Mouse (Mus musculus) spleen, embryonic (tissue): Measurements from ENCODE around the gene Col5a1.

Source experiments
- CTCF ChIA-PET: fragments of 350-600 bp; sonication (Branson Sonifier 250); formaldehyde crosslinking; loops from one replicate; lab custom pipeline; 2022; lab: Charles Lee

Col5a1 gene

DNA sequence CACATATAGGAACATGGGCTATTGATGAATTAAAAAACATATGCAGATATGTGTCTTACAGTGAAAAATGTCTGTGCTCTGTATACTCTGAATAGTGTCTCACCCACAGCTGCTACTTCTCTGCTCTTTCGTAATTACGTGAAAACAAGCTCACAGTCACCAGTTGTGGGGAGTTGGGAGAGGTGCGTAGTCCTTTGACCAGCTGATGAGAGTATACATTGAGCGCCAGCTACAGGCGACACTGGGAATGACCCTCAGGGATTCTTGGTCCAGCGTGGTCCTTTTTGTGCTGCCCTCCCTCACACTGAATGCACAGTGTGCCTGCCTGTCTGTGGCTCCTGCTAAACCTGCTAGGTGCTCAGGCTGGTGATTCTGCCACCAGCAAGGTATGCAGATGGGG, 82.9 kb downstream of the Col5a1 start:
- CTCF ChIA-PET = no interaction called here

DNA sequence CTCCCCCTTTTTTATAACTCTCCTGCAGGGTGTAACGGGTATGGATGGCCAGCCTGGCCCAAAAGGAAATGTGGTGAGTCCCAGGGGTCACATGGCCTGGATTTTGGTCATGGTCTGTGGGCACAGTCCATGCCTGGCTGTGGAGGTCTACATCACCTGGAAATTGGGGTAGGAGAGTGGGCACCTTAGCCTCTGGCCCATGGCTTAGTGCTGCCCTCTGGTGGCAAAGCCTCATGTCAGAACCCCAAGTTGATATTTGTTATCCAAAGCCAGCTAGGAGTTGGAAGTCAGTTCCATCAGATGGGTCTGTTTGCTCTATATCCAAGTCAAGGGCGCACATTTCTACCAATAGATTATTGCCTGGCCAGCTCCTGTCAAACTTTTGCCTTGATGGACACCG, 87.6 kb downstream of the Col5a1 start:
- CTCF ChIA-PET = no interaction called here

DNA sequence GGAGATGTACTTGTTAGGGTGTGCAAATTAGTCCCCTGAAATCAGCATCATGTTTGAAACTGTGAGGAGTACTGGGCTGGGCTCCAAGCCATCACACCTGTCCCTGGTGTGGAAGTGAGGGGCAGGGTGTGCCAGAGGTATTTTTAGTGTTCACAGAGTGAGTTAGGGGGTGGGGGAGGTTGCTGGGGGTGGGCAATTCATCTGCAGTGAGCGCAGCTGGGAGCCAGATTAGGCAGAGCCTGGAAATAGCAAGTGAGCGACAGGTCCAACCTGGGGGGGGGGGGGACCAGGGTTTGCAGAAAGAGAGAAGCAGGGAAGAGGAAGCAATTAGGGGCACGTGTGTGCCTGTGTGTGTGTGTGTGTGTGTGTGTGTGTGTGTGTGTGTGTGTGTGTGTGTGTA, 89.6 kb downstream of the Col5a1 start:
- CTCF ChIA-PET = no interaction called here

DNA sequence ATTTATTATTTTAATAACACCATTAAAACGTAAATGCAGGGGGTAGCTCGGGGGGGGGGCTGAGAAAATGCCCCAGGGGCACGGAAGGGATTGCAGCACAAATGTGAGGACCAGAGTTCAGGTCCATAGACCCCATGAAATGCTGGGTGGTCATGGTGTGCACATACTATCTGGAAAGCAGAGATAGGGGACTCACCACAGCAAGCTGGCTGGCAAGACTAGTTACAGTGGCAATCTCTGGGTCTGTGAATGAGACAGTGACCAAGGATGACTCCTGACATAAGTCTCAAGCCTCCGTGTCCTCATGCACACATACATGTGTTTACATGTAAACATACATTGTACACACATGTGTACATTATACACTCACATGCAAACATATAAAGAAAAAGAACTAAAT, 90.3 kb downstream of the Col5a1 start:
- CTCF ChIA-PET = no interaction called here

DNA sequence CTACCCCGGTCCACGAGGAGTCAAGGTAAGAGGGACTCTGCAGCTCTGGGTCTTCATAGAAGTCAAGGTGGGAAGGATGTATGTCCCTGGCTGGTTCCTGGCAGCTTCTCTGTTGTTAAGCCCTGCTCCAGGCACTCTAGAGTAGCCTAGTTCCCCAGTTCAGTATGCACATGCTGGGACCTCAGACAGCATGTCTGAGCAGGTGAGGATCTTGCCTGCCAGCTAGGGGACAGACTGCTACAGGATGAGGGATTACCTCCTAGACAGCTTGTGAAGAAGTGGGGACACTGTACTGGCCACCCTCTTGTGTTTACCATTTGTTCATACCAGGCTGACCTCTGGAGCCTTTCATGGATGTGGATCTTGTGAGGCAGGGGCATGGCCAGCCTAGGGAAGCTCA, 94.8 kb downstream of the Col5a1 start:
- CTCF ChIA-PET = no interaction called here

DNA sequence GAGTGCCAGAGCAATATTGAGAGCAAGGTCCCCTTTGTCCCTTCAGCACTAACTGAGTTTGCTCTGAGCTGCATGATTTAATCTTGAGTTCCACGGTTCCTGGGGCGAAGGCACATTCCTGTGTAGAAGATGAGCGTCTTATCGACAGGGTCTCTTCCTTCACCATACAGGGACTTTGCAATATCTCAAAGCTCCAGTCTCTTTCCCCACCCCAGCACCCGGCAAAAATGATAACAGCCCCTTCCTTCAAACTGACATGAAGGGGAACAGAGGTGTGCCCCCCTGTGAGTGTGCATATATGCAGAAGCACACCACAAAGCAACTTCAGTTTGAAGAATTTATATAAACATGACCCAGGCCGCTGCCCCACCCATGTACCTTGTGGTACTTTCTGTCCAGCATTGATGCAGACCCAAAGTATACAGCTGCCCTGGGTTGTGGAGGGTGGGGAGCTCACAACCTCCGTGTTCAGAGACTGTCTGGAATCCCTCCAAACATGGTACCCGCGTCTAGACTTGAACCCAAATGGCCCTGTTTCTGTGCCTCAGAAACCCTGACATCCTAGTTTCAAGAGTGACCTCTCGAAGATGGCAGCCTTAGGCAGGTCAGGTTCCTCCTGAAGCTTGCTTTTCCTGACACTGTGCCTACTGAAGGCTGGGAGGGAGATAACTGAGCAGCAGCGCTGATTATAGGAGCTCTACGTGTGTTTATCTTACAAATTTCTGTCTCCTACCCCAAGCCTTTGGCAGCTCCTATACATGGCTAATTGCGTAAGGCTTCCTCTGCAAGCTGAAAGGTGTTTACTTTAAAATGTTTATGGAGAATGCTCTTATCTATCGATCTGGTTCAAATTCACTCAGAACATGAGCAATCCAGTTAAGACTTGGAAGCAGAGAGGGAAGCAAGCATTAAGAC, 95.7 kb downstream of the Col5a1 start:
- CTCF ChIA-PET = no interaction called here

DNA sequence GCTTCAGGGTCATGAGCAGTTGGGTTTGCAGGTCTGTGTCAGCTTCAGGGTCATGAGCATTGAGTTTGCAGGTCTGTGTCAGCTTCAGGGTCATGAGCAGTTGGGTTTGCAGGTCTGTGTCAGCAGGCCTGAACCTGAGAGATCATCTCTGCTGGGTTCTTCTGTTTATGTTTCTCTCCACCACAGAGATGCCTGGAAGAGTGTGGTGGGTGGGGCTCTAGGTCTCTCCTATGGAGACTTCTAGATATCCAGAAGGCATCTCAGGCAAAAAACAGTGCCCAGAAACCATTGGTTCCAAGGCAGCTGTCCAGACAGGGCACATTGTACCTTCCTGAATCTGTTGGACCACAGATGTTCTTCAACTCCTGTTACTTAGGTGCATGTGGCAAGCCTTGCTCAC, 96.9 kb downstream of the Col5a1 start:
- CTCF ChIA-PET = no interaction called here

DNA sequence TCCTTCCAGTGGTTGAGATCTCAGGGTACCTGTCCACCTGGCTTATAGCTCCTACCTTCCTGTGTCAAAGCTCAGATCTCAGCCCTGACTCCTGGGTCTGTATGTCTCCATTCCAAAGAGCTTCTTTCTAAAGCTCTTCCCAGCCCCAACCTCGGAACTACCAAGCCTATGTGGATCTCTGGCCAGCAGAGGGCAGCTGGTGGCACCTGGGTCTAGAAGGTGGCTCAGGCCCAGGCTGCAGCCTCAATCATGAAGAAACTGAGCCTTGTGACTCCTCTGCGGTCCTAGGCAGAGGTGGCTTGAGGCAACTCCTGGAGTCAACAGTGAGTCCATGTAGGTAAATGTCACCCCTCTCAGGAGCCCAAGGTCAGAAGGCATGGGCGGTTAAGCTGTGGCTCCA, 97.7 kb downstream of the Col5a1 start:
- CTCF ChIA-PET = no interaction called here

DNA sequence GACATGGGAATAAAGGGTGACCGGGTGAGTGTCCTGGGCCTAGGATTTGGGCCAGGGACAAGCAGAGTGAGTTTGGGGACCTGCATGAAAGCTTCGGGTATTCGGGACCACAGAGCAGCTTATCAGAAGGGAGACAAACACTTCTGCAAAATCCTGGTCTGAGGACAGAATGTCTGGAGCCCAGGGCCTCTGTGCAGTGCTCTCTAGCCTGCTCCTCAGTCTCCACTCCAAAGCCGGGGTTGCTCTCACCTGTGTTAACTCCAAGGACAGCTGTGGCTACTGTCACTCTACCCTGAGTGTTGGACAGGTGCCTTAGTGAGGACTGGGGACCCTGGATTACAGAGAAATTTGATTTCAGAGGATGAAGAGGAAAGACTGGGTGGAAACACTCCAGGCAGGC, 100.5 kb downstream of the Col5a1 start:
- CTCF ChIA-PET = no interaction called here

DNA sequence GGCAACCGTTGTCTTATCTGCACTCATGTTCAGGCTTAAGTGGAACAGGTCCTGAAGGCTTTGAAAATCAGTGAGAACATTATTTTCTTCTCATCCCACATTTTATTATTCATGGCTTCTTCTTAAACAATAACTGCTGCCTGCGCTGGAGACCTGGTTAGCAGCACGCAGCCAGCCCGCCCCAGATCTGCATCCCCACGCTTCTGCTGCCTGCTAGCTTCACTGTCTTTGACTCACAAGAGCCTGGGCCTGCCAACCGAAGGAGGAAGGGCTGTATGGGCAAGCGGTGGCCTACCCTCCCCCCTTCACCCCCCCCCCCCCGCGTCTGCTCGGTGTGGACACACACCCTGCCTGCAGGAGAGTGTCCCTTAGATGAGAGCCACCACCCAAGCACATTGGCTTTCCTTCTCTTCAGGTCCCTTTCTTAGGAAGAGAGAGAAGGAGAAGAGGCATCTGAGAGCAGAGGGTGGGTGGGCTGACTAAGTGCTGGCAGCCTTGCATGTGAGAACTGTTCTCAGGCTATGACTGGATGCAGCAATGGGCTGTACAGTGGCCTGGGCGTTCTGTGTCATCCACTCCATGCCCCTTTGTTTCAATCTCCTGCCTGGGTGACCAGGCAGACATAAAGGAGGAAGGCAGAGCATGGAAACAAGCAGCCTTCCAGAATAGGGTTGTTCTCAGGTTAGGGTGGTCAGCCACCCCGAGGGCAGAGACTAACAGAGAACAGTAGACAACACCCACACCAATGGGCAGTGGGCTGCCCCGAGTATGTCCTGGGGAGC, 104.4 kb downstream of the Col5a1 start:
- CTCF ChIA-PET = no interaction called here

DNA sequence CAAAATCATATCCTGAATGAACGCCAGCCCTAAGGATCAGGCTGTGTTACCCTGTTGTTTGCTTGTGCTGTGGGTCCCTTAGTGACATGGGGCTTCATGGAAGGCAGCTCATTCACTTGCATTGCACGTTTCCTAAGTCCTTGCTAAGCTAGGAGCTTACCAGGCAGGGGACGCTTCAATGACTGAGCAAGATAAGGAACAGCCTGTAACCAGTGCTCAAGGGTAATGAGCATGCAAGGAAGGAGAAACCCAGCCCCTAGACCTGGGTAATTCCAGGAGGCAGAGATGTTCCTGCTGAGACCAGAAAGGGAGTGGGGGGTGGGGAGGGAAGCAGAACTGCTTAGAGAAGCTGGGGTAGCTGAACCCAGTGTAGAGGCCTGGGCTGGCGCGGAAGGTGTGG, 107.2 kb downstream of the Col5a1 start:
- CTCF ChIA-PET = no interaction called here

DNA sequence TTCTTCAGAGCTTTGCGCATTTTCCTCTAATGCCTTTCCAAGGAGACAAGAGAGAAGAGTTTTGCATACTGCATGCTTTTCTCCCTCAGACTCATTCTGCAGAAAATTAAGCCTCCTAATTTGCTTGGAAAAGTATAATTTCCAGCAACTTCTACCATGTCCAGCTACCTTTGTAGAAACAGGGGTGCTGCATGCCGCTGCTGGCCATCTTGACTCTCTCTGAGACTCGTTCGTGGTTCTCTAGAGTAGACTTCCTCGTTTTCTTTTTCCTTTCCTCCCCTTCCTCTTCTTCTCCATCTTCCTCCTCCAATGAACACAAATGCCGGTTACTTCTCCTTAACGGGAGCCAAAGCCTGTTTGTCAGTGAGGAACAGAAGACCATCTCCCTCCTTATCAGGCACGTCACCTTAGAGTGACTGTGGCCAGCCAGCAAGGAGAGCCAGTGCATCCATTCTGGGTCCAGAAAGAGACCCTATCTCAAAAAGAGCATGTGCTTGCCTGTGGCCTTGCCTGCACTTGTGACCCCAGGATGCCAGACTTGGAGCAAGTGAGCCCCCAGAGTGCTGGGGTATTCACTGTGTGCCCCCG, 113.9 kb downstream of the Col5a1 start:
- CTCF ChIA-PET = no interaction called here

DNA sequence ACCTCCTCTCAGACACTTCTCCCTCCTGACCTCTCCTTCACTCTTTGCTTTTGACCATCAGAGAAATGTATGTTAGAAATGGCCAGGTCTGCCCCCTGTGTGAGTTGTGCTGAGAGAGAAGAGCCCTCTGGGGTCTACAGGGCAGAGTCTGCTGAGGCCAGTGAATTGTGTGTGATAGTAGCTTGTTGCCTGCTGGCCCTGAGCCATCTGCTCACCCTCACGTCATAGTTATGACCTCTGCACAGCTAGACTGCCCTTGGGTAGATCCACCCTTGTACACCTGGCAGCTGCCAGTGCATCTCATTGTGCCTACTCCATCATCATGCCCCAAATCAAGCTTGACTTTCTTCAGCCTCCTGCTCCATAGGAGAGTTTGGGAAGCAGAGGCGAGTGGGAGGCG, 114.4 kb downstream of the Col5a1 start:
- CTCF ChIA-PET = no interaction called here

DNA sequence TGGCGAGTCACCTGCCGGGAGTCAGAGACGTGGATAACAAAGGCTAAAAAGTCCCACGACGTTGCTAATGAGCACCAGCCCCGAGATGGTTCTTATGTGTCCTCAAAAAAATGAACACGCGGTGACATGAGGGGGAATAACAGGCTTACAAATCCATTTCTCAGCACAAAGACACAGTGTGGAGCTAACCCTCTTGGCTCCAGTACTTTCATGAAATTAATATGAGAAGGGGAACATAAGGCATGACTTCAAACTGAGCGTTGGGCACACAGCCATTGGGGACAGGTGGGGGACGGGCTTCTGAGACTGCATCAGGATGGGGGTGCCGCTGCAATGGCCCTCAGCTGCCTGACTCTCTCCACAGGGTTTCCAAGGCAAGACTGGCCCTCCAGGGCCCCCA, 115.0 kb downstream of the Col5a1 start:
- CTCF ChIA-PET = no interaction called here

DNA sequence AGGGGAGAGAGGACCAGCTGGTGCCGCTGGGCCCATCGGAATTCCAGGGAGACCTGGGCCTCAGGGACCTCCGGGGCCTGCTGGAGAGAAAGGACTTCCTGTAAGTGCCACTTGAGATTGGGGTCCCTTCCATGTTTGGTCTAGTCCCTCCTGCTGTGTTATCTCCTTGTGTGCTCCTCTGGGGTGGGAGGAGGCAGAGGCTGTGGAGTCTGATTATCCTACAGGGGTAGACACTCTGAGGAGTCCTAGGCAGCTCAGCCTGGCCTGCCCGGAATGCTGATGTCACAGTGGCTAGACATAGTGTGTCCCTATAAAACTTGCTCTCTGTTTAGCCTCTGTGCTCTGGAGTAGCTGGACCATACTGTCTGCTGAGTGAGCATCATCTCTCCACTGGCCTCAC, 119.0 kb downstream of the Col5a1 start:
- CTCF ChIA-PET = interaction anchor here (0.6 kb wide), 1 partner anchor 250 kb away, joined by 3 read pairs; no protein-coding TSS in a partner anchor

DNA sequence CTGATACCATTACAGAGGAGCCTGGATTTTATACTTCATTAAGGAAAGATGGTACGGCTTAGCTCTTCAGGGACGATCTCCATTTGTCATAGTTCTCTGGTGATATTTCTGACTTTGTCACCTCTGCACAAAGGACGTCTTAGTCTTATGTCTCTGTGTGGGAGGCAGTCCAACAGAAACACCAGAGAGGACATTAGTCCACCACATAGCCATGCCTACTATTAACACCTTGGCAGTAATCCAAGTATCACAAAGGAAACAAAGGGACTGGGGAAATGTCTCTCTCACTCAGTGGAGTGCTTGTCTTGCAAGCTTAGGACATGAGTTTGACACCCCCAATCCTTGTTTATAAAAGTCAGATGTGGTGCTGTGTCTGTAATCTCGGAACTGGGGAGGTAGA, 122.0 kb downstream of the Col5a1 start:
- CTCF ChIA-PET = no interaction called here

DNA sequence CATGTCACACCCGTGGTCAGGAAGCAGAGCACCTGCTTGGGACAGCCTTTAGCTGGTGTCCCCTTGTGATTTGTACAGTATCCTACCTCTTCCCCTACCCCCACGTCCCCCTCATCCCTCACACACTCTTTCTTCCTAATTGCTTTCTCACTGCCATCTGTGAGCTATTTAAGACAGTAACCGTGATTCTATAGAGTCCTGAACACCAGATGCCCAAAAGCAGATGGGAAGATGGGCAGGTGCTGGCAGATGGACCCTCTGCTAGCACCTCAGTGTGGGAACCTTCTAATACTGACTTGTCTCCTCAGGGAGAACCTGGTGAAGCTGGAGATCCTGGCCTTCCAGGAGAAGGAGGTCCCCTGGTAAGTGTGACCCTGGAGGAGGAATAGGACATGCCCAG, 126.1 kb downstream of the Col5a1 start:
- CTCF ChIA-PET = no interaction called here

DNA sequence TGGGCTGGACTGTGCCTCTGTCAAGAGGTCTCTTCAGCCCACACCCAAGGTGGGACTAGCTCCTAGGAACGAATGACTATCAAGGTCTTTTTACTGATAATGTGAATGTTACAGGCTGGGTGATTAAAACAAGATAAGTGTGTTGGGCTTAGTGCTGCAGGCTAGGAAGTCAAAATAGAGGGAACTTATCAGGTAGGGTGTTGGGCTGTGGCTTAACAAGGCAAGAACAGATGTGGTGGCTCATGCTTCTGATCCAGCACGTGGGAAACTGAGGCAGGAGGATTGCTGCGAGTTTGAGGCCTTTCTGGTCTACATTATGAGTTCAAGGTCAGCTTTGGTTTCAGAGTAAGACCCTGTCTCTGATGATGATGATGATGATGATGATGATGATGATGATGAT, 128.6 kb downstream of the Col5a1 start:
- CTCF ChIA-PET = no interaction called here

DNA sequence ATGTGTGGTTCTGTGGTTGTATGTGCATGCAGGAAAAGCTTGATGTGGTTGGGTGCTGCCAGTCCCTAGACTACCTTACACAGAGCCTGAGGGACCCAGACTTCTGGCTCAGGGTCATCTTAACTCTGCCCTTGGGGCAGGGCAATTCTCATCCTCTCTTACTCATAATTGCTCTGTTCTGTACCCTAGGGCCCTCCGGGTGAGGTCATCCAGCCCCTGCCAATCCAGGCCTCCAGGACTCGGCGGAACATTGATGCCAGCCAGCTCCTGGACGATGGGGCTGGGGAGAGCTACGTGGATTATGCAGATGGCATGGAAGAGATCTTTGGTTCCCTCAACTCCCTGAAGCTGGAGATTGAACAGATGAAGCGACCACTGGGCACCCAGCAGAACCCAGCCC, 138.2 kb downstream of the Col5a1 start:
- CTCF ChIA-PET = no interaction called here

DNA sequence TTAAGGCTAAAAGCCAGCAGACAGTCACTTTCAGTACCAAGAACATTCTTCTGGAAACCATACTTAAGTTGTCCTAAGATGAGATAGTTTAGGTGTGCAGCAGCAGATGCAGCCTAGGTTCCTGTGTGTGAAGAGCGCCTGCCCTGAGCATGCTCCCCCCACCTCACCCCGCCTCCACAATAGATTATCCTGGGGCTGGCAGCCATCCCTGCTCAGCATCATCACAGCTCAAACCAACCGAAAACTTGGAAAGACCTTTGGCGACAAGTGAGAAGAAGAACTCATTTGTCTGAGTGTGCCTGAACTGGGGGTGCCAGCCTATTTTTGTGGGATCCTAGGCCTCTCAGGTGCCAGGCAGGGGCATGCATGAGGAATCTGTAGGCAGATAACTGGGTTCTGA, 139.6 kb downstream of the Col5a1 start:
- CTCF ChIA-PET = no interaction called here

DNA sequence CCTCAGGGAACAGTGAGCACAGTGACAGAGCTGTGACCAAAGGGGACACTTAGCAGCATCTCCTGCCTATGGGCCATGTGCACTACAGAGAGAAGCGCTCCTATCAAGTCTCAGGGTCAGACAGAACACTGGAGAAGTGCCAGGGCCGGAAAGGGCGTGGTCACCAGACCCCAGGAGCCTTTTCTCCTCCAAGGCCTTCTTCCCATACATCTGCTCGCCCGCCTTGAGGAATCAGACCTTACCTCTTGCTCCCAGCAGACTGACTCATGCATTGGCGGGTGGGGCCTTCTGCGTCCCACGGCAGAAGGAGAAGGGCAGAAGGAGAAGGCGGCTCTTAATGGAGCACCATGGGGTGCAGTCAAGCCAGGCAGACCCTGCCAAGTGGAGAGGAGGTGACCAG, 145.6 kb downstream of the Col5a1 start:
- CTCF ChIA-PET = no interaction called here

DNA sequence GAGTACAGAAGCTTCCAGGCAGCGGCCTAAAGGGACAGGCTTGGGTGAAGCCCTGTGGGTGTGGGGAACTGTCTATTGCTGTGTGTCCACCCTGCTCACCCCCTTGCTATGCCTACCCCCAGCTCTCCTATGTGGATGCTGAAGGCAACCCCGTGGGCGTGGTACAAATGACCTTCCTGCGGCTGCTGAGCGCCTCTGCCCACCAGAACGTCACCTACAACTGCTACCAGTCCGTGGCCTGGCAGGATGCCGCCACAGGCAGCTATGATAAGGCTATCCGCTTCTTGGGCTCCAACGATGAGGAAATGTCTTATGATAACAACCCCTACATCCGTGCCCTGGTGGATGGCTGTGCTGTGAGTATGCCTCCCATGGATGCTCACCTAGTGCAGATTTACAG, 146.2 kb downstream of the Col5a1 start:
- CTCF ChIA-PET = no interaction called here
